Mouse (Mus musculus) brain, embryonic 14.5 days (tissue): ENCODE results near the gene Sidt2.

Experiments
- CTCF ChIP-seq: fragments of 200-500 bp; IDR thresholded peaks from 2 replicates; pipeline ENCODE4 v1.5.1; 2012; ENCODE audit warnings: inconsistent platforms, mild to moderate bottlenecking, moderate library complexity, borderline replicate concordance; ENCODE audit not compliant: insufficient read depth, insufficient read length; ENCODE audit errors: extremely low read depth
- POLR2A ChIP-seq: fragments of 200-500 bp; IDR thresholded peaks from 2 replicates; pipeline ENCODE4 v1.6.1; 2012; ENCODE audit warnings: mild to moderate bottlenecking, inconsistent platforms, borderline replicate concordance; ENCODE audit not compliant: poor library complexity, insufficient read depth, insufficient read length, severe bottlenecking; ENCODE audit errors: extremely low read depth

DNA sequence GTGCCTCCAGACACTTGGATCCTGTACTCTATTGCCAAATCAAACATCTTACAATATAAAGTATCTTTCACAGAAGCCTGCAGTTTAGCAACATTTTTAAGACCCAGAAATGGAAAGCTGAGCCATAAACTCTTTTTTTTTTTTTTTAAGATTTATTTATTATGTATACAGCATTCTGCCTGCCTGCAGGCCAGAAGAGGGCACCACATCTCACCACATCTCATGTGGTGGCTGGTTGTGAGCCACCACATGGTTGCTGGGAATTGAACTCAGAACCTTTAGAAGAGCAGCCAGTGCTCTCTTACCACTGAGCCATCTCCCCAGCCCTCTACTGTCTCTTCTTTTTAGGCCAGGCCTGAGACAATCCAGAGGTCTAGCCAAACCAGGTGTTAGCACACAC is 26.3 kb upstream of the Sidt2 start:
- TF ChIP-seq CTCF (no peak), POLR2A (no peak)
